Mouse (Mus musculus) ES-Bruce4 (cell line): ENCODE measurements around the gene Mapre3.

Experiments used
- CTCF ChIP-seq: IDR thresholded peaks from one replicate; pipeline ENCODE4 v1.8.1; 2011; ENCODE audit warnings: low read depth, low read length
- POLR2A ChIP-seq: IDR thresholded peaks from one replicate; pipeline ENCODE4 v1.8.1; 2011; ENCODE audit warnings: low read length; ENCODE audit not compliant: insufficient read depth

- TF ChIP-seq CTCF (no peak), POLR2A (no peak)
These were observed 41.7 kb downstream of the Mapre3 start for GRCm38 (mm10) chr5:30856124-30856523.
